Mouse (Mus musculus): Measurements from ENCODE around the gene Dnali1.
A peak's percentile ranks its signal among the peaks of the same experiment; 100 is the strongest.

Gene Dnali1

GRCm38 (mm10) chr4:125065517-125066307 lies at the start of gene Dnali1:
Dnali1 (minus strand) TSS chr4:125065703.
- peak; percentile 40 for DNase-seq

GRCm38 (mm10) chr4:125115081-125115480 lies 49.6 kb upstream of the Dnali1 start:
- no peak for DNase-seq

GRCm38 (mm10) chr4:125114638-125115037 lies 49.1 kb upstream of the Dnali1 start:
- DNase-seq = peak; percentile 89

GRCm38 (mm10) chr4:125105354-125105753 lies 39.9 kb upstream of the Dnali1 start:
- DNase-seq = no peak

GRCm38 (mm10) chr4:125101334-125101733 lies 35.8 kb upstream of the Dnali1 start:
- no peak for DNase-seq

DNA sequence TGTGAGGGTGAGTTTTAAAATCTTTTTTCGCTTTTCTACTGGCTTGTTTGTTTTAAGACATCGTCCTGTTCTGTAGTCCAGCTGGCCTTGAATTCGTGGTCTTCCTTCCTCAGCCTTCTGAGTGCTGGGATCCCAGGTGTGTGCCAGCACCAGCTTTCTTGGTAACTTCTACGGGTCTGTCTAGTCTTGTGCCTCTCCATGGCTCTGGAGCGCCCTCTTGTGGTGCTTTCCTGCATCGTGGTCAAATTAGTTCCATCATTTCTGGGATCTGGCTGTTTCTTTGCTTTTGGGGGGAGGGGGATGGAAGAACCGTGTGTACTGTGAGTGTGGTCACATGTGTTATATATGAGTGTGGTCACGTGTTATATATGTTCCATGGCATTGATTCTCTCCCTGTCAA lies 34.0 kb upstream of the Dnali1 start:
- peak; percentile 73 for DNase-seq

DNA sequence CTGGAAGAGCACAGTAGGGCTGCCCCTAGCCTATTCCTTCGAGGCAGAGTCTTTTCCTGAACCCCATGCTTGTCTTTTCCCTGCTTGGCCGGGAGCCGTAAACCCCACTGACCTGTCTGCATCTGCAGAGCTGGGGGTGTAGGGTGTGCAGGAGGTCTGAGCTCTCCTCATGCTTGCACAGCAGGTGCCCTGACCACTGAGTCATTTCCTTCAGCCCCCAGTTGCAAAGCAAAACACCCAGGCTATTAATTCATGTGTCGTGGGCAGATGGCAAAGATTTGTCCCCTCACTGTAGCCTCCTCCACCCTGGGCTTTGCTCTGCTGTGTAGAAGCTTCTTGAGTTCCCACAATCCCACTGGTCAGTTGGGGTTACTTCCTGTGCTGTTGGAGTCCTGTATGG lies 31.9 kb upstream of the Dnali1 start:
- no peak for DNase-seq

DNA sequence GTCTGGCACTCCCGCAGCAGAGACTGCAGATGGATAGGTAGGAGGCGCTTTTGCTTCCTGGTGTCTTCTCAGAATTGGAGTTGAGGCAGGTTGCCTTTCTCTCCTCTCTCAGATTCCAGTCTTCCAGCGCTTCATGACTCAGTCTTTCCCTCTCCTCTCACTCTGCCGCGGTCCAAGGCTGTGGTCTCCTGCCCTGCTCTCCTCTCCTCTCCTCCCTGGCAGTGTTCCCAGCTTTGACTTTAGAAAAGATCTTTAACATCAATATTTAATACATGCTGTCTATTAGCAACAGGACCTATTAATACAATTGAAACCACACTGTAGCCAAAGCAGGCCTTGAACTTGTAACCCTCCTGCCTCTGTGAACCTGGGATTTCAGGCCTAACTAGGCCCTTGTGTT lies 30.6 kb upstream of the Dnali1 start:
- no peak for DNase-seq

DNA sequence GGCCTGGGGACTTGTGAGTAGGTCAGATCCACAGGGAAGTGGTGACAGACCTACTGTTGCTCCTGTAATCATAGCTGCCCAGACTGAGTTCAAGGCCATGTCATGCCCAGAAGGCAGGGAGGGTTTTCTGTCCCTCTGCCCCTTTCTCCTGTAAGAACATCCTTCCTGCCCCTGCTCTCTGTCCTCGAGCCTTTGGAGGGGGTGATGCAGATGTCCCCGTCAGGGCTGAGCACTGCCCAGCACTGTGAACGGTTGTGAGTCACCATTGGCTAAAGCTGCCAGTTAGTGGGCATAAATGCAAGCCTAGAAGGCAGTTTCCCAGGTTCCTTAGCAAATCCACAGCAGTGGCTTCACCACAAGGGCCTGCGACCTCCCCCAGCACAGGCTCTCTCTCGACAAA lies 27.5 kb upstream of the Dnali1 start:
- no peak for DNase-seq

DNA sequence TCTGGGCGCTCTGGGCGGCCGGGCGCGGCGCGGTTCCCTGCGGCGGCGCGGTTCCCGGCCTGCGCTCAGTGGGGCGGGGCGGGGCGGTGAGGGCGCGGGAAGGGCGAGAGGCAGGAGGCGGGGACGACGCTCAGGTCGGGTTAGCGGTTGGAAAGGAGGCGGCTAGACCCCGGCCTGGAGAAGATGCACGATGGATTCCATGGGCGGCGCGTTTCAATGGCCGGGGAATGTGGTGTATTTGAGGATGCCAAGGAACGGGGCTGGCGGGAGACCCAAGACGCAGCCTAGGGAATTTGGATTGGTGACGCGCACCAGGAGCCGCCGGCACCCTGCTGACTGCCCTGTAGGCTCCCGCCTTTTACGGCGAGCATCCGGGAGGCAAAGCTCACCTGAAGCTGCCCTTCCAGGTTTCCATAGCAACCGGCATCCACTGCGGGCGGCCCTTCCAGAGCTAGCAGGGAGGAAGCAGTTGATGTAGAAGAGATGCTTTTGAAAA lies 19.9 kb upstream of the Dnali1 start:
- peak; percentile 81 for DNase-seq

DNA sequence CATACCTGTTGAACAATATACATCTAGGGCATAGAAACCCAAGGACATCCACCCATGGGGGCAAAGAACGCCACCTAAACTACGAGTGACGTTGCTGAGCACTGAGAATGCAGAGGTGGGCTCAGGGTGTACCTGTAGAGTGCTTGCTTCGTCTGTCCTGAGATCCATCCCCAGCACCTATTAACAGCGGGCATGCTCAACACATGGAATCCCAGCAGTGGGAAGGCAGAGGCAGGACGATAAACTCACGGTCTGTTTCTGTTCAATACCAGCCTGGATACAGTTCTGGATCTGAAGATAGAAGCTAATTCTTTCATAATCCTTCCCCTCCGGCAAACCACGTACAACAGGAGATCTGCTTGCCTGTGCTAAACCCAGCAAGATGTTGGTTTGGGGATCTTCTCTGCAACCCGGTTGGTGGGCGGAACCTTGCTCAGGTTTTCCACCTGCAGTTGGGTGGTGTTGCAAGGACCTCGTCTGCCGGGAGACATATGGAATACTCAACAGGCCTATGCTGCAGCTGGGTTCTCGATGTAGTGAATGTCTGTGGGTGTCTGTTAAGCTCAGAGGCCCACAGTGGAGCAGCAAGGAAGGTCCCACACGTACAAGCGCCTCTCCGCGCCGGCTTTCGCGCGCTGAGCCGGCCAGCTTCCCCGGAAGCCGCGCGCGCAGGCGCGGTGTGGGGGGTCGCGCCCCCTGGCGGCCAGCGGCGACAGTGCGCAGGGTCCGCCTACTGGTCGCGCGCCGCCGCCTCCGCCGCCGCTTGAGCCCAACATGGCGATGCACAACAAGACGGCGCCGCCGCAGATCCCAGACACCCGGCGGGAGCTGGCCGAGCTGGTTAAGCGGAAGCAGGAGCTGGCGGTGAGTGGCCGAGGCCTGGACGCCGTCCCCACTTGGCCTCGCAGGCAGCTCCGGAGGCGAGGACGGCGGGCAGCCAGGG lies 19.2 kb upstream of the Dnali1 start, which contains the start of gene Meaf6:
Meaf6 (plus strand) TSS at position 732 of the 943 bp plus-strand sequence.
- DNase-seq = peak; percentile 93

- no peak for DNase-seq
Observed at GRCm38 (mm10) chr4:125078698-125079097, 13.2 kb upstream of the Dnali1 start.

- no peak for DNase-seq
Observed at GRCm38 (mm10) chr4:125077700-125078099, 12.2 kb upstream of the Dnali1 start.

DNA sequence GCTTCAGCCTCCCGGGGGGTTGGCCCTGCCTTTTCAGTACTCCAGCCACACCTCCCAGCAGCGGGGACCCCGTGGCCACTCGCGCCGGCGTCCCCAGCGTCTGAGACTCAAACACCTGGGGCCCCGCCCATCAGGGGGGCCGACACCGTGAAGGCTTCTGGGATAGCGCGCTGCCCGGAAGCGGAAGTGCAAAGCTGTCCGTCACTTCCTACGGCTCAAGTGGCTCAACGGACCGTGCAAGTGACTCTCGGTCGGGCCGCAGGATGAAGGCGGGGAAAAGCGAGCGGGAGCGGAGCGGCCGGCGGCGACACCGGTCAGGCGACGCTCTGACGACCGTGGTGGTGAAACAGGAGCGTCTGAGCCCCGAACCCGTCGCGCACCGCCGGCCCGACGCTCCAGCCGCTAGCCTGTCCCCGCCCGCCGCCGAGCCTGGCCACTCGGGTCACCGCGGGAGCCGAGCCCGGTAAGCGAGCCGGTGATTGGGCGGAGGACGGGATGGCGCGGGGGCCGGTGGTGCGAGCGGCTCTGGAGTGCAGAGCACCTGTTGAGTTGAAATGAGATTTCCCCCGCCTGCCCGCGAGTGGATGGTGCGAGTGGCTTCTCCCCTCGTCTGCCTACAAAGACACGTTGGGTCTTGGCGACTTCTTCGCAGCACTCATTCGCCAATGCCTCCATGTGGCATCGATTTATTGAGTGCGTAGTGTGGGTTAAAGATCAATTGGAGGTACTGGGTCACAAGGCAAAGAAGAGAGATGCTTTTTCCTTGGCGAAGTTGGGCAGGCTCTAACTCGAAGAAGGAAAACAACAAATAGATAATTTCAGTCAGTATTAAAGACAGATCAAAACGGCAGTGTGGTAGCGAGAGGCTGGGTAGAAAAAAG lies 1.2 kb upstream of the Dnali1 start, which contains the start of gene Snip1:
Snip1 (plus strand) TSS at position 183 of the 881 bp plus-strand sequence.
- peak; percentile 96 for DNase-seq

- no peak for DNase-seq
Observed at GRCm38 (mm10) chr4:125063829-125064228, 1.7 kb downstream of the Dnali1 start.

- peak; percentile 40 for DNase-seq
Observed at GRCm38 (mm10) chr4:125059025-125059424, 6.5 kb downstream of the Dnali1 start.

DNA sequence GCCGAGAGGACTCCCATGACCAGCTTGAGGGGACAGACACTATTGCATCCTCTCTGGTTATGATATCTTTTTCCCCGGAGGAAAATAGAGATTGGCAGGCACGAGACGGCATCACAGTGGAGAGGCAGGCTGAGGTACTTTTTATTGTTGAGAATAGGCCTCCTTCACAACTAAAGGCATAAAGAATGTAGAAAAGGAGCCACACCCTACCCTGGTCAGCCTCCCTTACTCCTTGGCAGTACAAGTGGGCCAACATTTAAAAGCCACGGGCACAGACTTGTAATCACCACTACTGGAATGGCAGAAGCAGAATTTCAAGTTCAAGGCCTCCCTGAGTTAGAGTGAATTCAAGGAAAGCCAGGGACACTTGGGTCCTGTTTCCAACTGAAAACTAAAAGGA lies 7.5 kb downstream of the Dnali1 start:
- no peak for DNase-seq

- no peak for DNase-seq
Observed at GRCm38 (mm10) chr4:125057273-125057672, 8.2 kb downstream of the Dnali1 start.

DNA sequence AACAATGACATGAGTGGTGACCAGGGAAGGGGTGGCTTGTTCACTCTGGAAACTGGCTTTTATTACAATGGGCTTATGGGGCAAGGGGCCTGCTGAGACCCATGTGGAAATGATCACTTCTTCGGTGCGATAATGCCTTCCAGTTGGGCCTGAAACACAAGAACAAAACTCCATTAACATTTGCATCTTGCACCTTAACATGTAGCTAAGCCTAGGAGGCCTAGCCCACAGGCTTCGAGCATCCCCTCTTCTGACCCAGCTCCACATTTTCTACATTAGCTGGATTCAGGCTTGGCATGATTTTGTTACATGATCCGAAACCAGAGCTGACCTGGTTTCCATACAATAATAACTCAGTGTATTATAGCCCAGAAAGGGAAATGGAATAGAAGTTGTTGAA lies 9.0 kb downstream of the Dnali1 start:
- no peak for DNase-seq

DNA sequence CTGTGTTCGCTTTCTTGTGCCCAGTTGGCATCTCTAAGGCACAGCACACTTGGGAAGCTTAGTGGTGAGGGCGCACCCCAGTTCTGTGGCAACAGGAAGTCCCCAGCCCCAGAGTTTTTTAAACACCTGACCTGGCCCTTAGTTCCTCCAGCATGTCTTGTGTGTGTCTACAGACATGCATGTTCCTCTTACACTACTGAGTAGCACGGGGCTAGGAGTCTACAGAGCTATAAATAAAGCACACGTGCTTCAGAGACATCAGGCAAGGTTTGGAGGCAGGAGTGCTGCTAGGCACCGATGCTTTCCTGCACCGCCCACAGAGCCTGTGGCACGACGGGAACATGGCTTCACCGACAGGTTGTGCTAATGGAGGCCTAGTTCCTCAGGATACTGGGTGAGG lies 10.1 kb downstream of the Dnali1 start:
- DNase-seq = peak; percentile 21

- no peak for DNase-seq
Observed at GRCm38 (mm10) chr4:125044454-125044853, 21.0 kb downstream of the Dnali1 start.

- DNase-seq = no peak
Observed at GRCm38 (mm10) chr4:125034341-125034740, 31.2 kb downstream of the Dnali1 start.

All from right cerebral cortex, adult 18-20 months (tissue).